Mouse (Mus musculus) NIH3T3 (cell line): ENCODE data around the gene Abca16.
A peak's percentile ranks its signal among the peaks of the same experiment; 100 is the strongest.

Experiments used
- DNase-seq: peaks from one replicate; pipeline ENCODE4 v3.0.0-alpha.2; 2012; ENCODE audit warnings: low read depth

The Abca16 gene

DNA sequence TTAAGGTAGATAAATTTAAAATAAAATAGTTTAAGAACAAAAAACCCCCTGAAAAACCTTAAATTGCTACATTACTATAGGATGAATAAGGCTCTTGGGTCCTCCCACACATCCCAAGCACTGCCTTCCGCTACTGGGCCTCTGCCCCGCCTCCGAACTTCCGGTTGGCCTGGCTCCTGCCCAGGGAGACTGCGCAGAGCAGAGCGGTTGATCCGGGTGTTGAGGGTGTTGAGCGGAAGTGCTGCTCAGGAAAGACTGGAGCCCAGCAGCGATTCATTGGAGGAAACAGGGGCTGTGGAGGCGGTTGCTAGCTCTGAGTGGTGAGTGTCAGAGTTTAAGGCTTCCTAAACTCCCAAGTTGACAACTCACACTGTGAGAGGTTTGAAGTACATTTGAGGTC is at the start of gene Abca16:
Gene Abca16, plus strand, starts transcription at position 201 of the 400 bp plus-strand sequence.
- peak; percentile 1 for DNase-seq

DNA sequence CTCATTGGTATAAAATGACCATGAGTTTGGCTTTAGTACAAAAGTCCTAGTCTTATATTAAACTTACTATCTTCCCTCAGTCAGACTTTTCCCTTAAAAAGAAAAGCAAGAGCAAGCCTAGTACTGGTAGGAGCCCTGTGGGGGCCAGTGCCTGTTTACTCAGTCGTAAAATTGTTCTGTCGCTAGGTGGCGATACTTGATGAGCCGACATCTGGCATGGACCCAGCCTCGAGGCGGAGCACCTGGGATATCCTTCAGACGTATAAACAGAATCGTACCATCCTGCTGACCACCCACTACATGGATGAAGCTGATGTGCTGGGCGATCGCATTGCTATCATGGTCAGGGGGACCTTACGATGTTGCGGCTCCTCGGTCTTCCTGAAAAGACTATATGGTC is 48.3 kb upstream of the Abca16 start:
- no peak for DNase-seq

DNA sequence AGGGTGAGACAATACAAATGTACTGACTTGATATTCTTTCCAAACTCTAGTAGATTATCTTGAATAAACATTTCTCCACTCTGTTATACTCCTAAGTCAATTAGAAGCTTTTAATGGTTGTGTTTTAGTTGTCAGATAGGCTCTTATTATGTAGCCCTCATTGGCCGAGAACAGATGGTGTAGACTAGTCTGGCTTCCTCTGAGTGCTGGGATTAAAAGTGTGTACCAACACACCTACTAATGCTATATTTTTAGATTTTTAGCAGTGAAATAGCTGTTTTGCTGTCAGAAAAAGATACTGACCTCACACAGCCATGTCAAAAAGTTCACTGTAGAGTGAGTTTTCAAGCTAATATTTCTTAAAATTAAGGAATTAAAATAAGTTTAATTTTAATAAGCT is 2.9 kb downstream of the Abca16 start:
- no peak for DNase-seq

DNA sequence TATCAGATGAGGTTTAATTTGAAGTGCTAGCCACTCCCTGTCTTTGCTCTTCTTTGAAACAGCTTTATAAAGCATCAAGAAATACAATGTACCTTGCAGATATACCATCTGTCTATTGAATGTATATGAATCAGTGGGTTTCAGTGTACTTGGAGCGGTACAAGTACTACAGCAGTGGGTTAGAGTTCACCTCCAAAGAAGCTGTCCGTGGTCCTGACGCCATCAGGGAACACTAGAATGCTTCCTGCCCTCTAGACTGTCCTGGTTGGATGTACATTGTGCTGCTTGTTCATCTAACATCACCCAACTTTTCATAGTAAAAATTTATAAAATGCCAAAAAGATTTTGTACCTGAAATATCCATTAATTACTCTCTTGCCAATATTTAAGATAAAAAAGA is 17.2 kb downstream of the Abca16 start:
- peak; percentile 29 for DNase-seq

DNA sequence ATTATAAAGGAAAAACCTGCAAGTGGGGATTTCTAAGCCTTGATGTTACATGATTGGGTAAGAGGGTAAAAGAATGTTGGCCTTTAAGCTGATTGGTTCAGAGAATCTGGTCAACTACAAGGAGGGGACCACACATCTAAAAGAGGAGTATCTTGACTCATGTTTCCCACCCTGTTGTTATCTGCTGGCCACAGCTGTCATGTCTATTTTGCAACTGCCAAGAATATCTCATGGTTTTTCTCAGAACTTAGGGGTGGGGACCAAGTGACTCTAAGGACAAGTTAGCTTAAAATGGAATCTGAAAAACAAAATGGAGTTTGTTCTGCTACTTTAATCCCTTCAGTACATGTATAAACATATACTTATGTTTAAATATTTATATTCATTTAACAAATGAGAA is 22.0 kb downstream of the Abca16 start:
- no peak for DNase-seq

DNA sequence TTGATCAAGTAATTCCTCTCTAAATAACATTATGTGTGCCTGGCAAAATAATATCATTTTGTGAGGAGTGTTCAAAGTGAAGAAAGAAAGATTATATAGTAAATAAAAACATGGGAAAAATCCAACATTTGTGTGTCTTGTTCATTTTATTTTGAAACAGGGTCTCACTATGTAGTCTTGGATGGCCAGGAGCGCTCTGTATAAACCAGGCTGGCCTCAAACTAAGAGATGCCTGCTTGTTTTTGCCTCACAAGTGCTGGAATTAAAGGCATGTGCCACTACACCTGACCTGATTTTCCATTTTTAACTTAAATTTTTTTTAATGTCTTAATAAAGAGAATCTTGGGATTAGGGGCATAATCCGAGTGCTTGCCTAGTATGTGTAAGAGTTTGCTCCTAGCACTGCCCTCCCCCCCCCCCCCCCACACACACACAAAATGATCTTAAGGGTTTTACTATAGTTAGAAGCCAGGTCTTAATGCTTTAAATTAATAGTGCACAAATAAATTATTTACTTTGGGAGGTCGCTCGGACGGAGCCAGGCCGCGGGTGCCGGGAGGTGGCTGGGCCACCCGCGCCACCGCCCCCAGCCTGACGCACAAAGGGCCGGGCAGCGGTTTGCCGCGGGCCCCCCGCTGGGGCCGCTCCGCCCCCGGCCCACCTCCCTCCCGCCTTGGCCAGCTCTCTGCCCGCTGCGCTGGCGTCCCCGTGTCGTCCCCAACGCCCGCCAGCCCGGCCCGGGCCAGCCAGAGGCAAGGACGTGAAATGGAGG is 94.6 kb downstream of the Abca16 start:
- DNase-seq, result no peak

DNA sequence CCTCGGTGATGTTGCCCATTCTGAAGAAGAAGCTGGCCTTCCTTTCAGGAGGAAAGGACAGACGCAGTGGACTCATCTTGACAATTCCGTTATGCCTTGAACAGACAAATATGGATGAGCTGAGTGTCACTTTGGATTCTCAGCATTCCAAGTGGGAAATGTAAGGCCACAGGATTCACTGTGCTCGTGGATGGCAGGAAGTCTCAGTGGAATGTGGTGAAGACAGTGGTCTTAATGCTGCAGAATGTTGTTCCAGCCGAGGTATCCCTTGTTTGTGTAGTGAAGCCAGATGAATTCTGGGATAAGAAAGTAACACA is 95.2 kb downstream of the Abca16 start:
- no peak for DNase-seq

DNA sequence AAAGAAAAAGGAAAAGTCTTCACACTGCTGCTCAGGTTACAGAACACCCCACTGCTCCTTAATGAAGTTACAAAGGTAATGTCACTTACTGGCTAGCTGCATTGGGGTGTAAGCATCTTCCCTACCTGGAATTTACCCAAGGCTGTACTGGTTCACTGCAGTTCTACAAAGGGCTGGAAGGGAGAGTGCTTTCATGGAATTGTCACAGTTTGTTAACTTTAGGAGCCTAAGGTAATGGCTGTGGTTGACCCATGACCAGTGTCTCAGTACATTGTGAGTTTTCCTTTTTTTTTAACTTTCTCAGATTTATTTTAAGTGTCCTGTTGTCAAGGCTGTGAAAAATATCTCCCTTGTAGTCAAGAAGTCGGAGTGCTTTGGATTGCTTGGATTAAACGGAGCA is 125.4 kb downstream of the Abca16 start:
- no peak for DNase-seq

DNA sequence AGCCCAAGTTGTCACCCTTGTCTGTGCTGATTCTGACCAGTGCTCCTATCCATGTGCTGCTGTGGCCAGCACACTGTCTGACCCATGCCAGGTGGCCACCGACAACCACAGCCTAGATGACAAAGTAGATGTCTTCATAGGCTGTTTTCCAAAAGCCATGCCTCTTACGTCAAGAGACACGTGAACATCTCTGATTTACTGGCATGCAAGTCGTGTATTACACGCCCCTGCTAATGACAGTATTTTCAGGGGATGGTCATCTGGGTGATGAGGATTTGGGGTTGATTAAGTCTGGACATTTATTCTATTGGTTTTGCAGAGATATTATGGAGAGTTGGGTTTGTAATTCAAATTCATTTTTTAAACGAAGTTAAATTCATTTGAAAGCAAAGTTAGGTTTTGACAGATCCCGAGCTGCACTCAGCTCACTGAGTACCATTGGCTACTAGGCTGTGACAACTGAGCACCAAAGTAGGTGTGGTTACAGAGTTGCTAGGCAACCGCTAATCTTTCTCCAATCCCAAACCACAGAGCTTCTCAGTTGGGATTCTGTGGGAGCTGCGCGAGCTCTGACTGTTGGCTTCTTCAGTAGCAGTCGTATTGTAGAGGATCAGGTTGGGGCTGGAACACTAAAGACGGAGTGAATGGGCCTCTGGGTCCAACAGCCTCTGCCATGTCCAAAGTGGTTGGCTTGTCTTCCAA is 143.2 kb downstream of the Abca16 start:
- DNase-seq, result no peak

DNA sequence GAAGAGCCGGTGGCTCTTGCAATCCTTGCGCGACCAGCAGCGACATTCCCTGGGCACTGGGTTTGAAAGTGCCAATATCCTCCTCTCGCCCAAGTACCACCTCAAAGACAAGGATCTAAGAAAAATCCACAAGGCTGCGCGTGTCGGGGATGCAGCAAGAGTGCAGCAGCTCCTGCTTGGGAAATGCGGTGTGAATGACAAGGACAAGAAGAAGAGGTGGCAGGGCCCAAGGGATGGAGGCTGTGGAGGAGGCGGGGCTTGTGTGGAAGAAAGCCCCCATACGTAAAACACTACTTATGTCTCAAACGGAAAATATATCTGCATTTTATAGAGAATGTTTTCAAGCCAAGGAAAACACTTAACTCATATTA is 143.7 kb downstream of the Abca16 start:
- no peak for DNase-seq

DNA sequence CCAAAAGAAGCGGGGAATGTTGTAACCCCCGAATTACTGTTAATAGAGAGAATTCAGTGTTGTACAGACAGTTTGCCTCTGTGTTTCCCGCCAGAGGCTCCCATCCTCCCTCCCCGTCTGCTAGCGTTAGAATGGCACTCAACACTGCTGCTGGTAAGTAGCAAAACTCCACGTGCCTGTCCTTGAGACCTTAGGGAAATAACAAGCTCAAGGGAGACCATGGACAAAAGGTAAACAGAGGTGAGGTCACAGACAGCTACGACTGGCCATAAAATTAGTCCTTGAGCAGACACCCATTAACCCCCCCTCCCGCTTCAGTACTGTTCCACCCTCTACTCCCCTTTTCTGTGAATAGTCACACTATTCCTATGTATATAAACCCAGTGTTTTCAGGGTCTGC is 157.9 kb downstream of the Abca16 start:
- DNase-seq, result no peak

DNA sequence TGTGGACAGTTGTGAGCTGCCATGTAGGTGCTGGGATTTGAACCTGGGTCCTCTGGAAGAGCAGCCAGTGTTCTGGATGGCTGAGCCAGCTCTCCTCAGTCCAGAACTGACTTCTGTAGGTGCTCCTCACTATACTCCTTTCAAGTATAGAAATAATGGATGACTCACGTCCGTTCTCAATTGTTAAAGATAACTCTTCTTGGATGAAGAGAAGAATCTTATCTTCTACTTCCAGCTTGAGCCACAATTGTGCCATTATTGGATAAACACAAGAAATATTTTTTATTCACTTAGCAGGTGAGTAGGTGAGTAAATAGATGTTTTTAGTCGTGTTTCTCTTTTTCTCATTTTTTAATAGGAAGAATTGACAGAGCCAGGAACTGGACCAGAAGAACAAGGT is 167.1 kb downstream of the Abca16 start:
- DNase-seq, result no peak
